Mouse (Mus musculus) midbrain, postnatal 0 days (tissue): Measurements from ENCODE around the gene Tbc1d14. TPM values are rescaled to one million over a fixed set of nuclear protein-coding genes. Genes with fewer than 3 reads are reported as not detected.

ENCODE experiments used
- ATAC-seq: fragments of 200-750 bp; cut with Nextera tagmentation; 2 replicates; pipeline ENCODE4 v1.8.0; 2017; ENCODE audit warnings: moderate number of reproducible peaks, mild to moderate bottlenecking, moderate TSS enrichment, moderate library complexity; ENCODE audit not compliant: low FRiP score
- DNase-seq: peaks from one replicate; pipeline ENCODE4 v3.0.0-alpha.2; 2015; ENCODE audit warnings: low spot score
- H3K27ac ChIP-seq: fragments of 300-500 bp; sonication (generic); 2 replicates; pipeline ENCODE4 v1.5.1; 2014; ENCODE audit warnings: low read depth, mild to moderate bottlenecking, low read length, mixed read lengths
- H3K27me3 ChIP-seq: fragments of 300-500 bp; sonication (generic); 2 replicates; pipeline ENCODE4 v1.6.1; 2014; ENCODE audit warnings: low read length, control low read depth, mixed read lengths; ENCODE audit not compliant: insufficient read depth
- H3K36me3 ChIP-seq: fragments of 300-500 bp; sonication (generic); 2 replicates; pipeline ENCODE4 v1.6.1; 2014; ENCODE audit warnings: low read length, control low read depth, mixed read lengths; ENCODE audit not compliant: insufficient read depth
- H3K4me1 ChIP-seq: fragments of 300-500 bp; sonication (generic); 2 replicates; pipeline ENCODE4 v1.6.1; 2014; ENCODE audit warnings: mild to moderate bottlenecking, control low read depth, antibody characterized with exemption, low read length, mixed read lengths; ENCODE audit not compliant: insufficient read depth
- H3K4me2 ChIP-seq: fragments of 300-500 bp; sonication (generic); 2 replicates; pipeline ENCODE4 v1.6.1; 2014; ENCODE audit warnings: low read depth, mild to moderate bottlenecking, low read length, mixed read lengths; ENCODE audit not compliant: poor library complexity, severe bottlenecking
- H3K4me3 ChIP-seq: fragments of 300-500 bp; sonication (generic); 2 replicates; pipeline ENCODE4 v1.5.1; 2014; ENCODE audit warnings: low read depth, mild to moderate bottlenecking, low read length, moderate library complexity
- H3K9ac ChIP-seq: fragments of 300-500 bp; sonication (generic); replicated peaks from 2 replicates; pipeline ENCODE4 v1.6.1; 2014; ENCODE audit warnings: mild to moderate bottlenecking, low read length, moderate library complexity, mixed read lengths; ENCODE audit not compliant: poor library complexity, severe bottlenecking
- H3K9me3 ChIP-seq: fragments of 300-500 bp; sonication (generic); 2 replicates; pipeline ENCODE4 v1.6.1; 2016; ENCODE audit warnings: low read length, control low read depth
- CTCF ChIP-seq: IDR thresholded peaks from 2 replicates; pipeline ENCODE4 v1.5.1; 2016; ENCODE audit warnings: antibody characterized with exemption, mild to moderate bottlenecking
- WGBS: fragments of 180-500 bp; shearing (Covaris S2); extraction: QIAGEN DNeasy Blood & Tissue Kit; methylation state at CpG from one replicate; pipeline ENCODE4 v1.1.7; 2014; 5-methylcytosine and 5-hydroxymethylcytosine counted together
- polyA plus RNA-seq: library from polyadenylated mRNA; unstranded; fragments of >200 nt; fragmentation: Nextera tagmentation; extraction: Ambion mirVana; gene quantifications from 2 replicates; pipeline ENCODE4 v1.2.1, GENCODE M21; 2015
- total RNA-seq: library from RNA; depleted of rRNA; stranded (reverse); fragments of >200 nt; gene quantifications from 2 replicates; pipeline ENCODE4 v1.2.3, GENCODE M21; 2014

The Tbc1d14 gene
- total and polyA plus RNA-seq, 2 experiments from 2014 or later = 29.3 to 51.0 TPM

- WGBS = 69% methylated on average over 4 of the region's 4 CpGs
These were observed 25.3 kb upstream of the Tbc1d14 start for GRCm38 (mm10) chr5:36618356-36618755.

GRCm38 (mm10) chr5:36614124-36614523, 21.0 kb upstream of the Tbc1d14 start:
- Histone ChIP-seq H3K36me3 (peaks cover 38% of the 10 kb centered on the region), H3K27ac (no peak overlapping the region), H3K9ac (no peak overlapping the region), H3K4me2 (no peak overlapping the region), H3K4me1 (no peaks in the 10 kb centered on the region), H3K27me3 (no peaks in the 10 kb centered on the region), H3K4me3 (no peak overlapping the region), H3K9me3 (no peaks in the 10 kb centered on the region)
- no peak for DNase-seq
- 95% methylated on average over 4 of the region's 4 CpGs for WGBS
- no peak for TF ChIP-seq CTCF
- ATAC-seq = no peak

More at GRCm38 (mm10) chr5:36618356-36618755, 25.3 kb upstream of the Tbc1d14 start:
- Histone ChIP-seq H3K27ac (no peak overlapping the region), H3K4me2 (no peak overlapping the region), H3K27me3 (no peaks in the 10 kb centered on the region), H3K9ac (no peak overlapping the region), H3K4me1 (no peaks in the 10 kb centered on the region), H3K36me3 (peaks cover 34% of the 10 kb centered on the region), H3K4me3 (no peak overlapping the region), H3K9me3 (no peaks in the 10 kb centered on the region)
- no peak for DNase-seq
- ATAC-seq = no peak
- TF ChIP-seq CTCF = no peak

- Histone ChIP-seq H3K4me2 (no peak overlapping the region), H3K36me3 (peaks cover 35% of the 10 kb centered on the region), H3K27ac (no peak overlapping the region), H3K9me3 (no peaks in the 10 kb centered on the region), H3K27me3 (no peaks in the 10 kb centered on the region), H3K9ac (no peak overlapping the region), H3K4me3 (no peak overlapping the region), H3K4me1 (no peaks in the 10 kb centered on the region)
- DNase-seq = no peak
- TF ChIP-seq CTCF = no peak
- 94% methylated on average over 2 of the region's 2 CpGs for WGBS
- ATAC-seq = no peak
These were observed 15.9 kb upstream of the Tbc1d14 start for GRCm38 (mm10) chr5:36608939-36609499.

GRCm38 (mm10) chr5:36603031-36603430, 10.0 kb upstream of the Tbc1d14 start:
- H3K27me3 ChIP-seq = no peaks in the 10 kb centered on the region
- H3K4me1 ChIP-seq = no peaks in the 10 kb centered on the region
- 87% methylated on average over 5 of the region's 5 CpGs for WGBS
- H3K9ac ChIP-seq = no peak overlapping the region
- H3K36me3 ChIP-seq = peaks cover 64% of the 10 kb centered on the region
- H3K27ac ChIP-seq = no peak overlapping the region
- no peak overlapping the region for H3K4me2 ChIP-seq
- no peak overlapping the region for H3K4me3 ChIP-seq
- H3K9me3 ChIP-seq = no peaks in the 10 kb centered on the region
- peak; percentile 65 for DNase-seq
- no peak for ATAC-seq
- TF ChIP-seq CTCF = peak; percentile 76

GRCm38 (mm10) chr5:36602028-36602427, 9.0 kb upstream of the Tbc1d14 start:
- Histone ChIP-seq H3K4me1 (no peaks in the 10 kb centered on the region), H3K9ac (no peak overlapping the region), H3K27me3 (no peaks in the 10 kb centered on the region), H3K4me3 (no peak overlapping the region), H3K9me3 (no peaks in the 10 kb centered on the region), H3K36me3 (peaks cover 57% of the 10 kb centered on the region), H3K4me2 (no peak overlapping the region), H3K27ac (no peak overlapping the region)
- ATAC-seq = no peak
- TF ChIP-seq CTCF = no peak
- 89% methylated on average over 9 of the region's 9 CpGs for WGBS
- DNase-seq = no peak

- no peaks in the 10 kb centered on the region for H3K9me3 ChIP-seq
- H3K27ac ChIP-seq = no peak overlapping the region
- no peaks in the 10 kb centered on the region for H3K27me3 ChIP-seq
- no peak overlapping the region for H3K4me3 ChIP-seq
- no peak for TF ChIP-seq CTCF
- peaks cover 53% of the 10 kb centered on the region for H3K36me3 ChIP-seq
- H3K4me2 ChIP-seq = no peak overlapping the region
- no peak for ATAC-seq
- WGBS = 95% methylated on average over 7 of the region's 7 CpGs
- no peak overlapping the region for H3K9ac ChIP-seq
- no peaks in the 10 kb centered on the region for H3K4me1 ChIP-seq
- DNase-seq = no peak
These were observed 8.4 kb upstream of the Tbc1d14 start for GRCm38 (mm10) chr5:36601492-36601891.
